Mouse (Mus musculus): ENCODE data around the gene Tspan9.

DNA sequence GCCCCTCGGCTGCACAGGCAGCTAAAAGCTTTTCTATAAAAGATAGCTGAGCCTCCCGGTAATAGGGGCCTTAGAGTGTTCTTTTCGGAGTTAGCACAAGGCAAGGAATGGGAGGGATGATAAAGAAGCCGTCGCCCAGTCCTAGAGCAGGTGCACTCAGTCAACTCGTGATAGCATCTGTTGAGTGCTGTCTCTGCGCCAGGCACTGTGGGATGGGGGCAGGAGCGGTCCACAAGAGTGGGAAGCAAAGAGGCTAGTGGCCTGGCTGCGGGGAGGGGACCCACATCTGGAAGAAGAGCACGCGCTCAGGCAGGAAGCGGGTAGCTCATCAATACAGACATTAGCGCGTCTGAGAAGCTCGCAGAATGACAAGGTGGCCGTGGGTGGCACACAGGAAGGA, 138.8 kb downstream of the Tspan9 start:
- TF ChIP-seq CTCF (conservative IDR thresholded peaks at IDR 0.05; ENCODE audit: insufficient read depth, insufficient read length, low read depth, low read length), result no peak
- no peak for TF ChIP-seq POLR2A (IDR thresholded peaks at IDR 0.05; ENCODE audit: low read depth, low read length)

All from kidney, adult 2 months (tissue).